Mouse (Mus musculus): ENCODE data around the gene Etv4.
A peak's percentile ranks its signal among the peaks of the same experiment; 100 is the strongest.

Gene Etv4

GRCm38 (mm10) chr11:101785852-101786205 lies 658 bp upstream of the Etv4 start:
- DNase-seq (ENCODE audit: low spot score) = no peak

GRCm38 (mm10) chr11:101784488-101785142 lies 556 bp downstream of the Etv4 start:
- DNase-seq (ENCODE audit: low spot score) = no peak

GRCm38 (mm10) chr11:101784072-101784471 lies 1.1 kb downstream of the Etv4 start:
- DNase-seq (ENCODE audit: low spot score) = no peak

GRCm38 (mm10) chr11:101783584-101783983 lies 1.6 kb downstream of the Etv4 start:
- DNase-seq (ENCODE audit: low spot score) = no peak

DNA sequence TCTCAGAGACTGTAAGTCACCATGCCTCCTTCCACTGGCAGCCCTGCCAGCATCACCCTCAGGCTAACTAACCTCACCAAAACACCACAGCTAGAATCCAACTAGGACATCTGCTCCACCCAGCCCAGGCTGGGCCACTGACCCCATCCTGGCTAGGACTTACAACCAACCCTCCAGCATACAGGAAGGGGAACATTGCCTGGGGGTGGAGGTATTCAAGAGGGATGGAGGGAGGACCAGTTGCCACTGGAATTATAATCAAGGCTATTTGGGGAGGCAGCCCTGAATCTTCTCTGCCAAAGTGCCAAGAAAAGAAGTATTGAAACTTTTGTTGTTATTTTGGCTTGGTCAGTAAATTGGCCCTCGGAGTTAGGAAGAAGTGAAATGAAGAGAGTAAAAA lies 2.0 kb downstream of the Etv4 start:
- DNase-seq (ENCODE audit: low spot score) = no peak

DNA sequence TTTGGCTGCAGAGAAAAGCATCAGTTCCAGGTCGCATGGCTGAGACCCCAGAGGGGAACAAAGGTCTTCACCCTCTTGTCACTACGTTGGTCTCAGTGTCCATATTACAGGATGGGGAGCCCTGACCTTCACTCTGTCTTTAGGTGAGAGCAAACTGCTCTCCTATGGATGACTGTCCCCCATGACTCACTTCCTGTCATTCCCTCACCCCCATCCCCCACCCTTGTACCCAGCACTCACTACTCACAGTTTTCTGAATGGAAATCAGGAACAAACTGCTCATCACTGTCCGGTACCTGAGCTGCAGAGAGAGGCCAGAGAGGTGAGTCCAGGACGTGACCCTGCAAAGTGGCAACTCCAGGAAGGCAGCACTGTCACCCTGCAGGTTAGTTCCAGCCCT lies 8.3 kb downstream of the Etv4 start:
- DNase-seq (ENCODE audit: low spot score) = no peak

- DNase-seq (ENCODE audit: low spot score) = peak; percentile 41
These were observed 12.7 kb downstream of the Etv4 start for GRCm38 (mm10) chr11:101772449-101772848.

GRCm38 (mm10) chr11:101772027-101772426 lies 13.1 kb downstream of the Etv4 start:
- DNase-seq (ENCODE audit: low spot score) = no peak

- DNase-seq (ENCODE audit: low spot score) = no peak
These were observed 14.9 kb downstream of the Etv4 start for GRCm38 (mm10) chr11:101770266-101770665.

DNA sequence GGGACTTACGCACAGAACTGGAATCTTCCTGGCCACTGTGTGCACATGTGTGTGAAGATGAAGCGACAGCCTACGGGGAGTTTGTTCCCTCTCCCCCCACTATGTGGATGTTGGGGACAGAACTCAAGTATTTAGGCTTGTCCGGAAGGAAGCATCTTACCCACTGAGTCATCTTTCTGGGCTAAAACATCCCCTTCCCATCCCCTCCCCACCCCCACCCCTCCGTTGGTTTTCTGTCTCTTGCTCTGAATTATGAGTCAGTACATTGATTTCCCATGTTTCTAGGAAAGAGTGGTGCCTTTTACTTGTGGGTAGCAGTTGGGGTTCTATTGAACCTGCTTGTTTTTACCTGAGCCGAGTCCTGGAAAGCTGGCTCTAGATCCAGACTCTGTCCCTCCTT lies 16.4 kb downstream of the Etv4 start:
- DNase-seq (ENCODE audit: low spot score) = no peak

GRCm38 (mm10) chr11:101767326-101767725 lies 17.8 kb downstream of the Etv4 start:
- no peak for DNase-seq (ENCODE audit: low spot score)

DNA sequence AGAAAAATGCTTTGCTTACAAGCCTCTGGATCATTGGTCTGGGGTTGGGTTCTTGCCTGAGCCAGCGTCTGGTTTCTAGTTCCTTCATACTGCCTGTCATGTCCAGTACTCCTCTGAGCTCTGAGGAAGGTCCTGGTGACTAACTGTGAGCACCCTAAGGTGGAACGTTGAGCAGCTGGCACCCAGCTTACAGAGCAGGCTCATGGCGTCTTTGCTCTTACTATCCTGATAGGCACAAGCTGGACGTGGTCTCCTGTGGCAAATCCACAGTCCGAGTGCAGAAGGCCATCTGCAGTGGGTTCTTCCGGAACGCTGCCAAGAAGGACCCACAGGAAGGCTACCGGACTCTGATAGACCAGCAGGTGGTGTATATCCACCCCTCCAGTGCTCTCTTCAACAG lies 20.6 kb downstream of the Etv4 start:
- DNase-seq (ENCODE audit: low spot score) = no peak

DNA sequence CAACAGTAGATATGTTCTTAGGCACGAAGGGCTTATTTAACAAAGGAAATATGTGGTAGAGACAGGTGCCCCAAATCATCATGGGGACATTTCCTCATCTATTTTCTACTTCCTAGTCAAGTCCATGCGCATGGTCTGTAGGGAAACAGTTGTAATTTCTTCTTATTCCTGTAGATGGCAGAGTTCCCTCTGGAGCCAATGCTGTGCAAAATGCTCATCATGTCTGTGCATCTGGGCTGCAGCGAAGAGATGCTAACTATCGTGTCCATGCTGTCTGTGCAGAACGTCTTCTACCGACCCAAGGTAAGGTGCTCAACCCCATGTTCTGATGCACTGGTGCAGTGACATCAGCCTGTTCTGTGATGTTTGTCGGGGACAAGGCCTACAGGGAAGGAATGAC lies 21.4 kb downstream of the Etv4 start:
- DNase-seq (ENCODE audit: low spot score) = no peak

GRCm38 (mm10) chr11:101759530-101759929 lies 25.6 kb downstream of the Etv4 start:
- DNase-seq (ENCODE audit: low spot score) = no peak

GRCm38 (mm10) chr11:101758431-101758830 lies 26.7 kb downstream of the Etv4 start:
- no peak for DNase-seq (ENCODE audit: low spot score)

GRCm38 (mm10) chr11:101757366-101757765 lies 27.8 kb downstream of the Etv4 start:
- DNase-seq (ENCODE audit: low spot score) = no peak

GRCm38 (mm10) chr11:101756616-101757015 lies 28.6 kb downstream of the Etv4 start:
- no peak for DNase-seq (ENCODE audit: low spot score)

- no peak for DNase-seq (ENCODE audit: low spot score)
These were observed 51.6 kb downstream of the Etv4 start for GRCm38 (mm10) chr11:101733596-101733995.

- peak; percentile 98 for DNase-seq (ENCODE audit: low spot score)
These were observed 52.4 kb downstream of the Etv4 start, which contains the start of gene Dhx8 for GRCm38 (mm10) chr11:101732518-101733440. TSS of gene Dhx8 (plus strand) at chr11:101732919.

DNA sequence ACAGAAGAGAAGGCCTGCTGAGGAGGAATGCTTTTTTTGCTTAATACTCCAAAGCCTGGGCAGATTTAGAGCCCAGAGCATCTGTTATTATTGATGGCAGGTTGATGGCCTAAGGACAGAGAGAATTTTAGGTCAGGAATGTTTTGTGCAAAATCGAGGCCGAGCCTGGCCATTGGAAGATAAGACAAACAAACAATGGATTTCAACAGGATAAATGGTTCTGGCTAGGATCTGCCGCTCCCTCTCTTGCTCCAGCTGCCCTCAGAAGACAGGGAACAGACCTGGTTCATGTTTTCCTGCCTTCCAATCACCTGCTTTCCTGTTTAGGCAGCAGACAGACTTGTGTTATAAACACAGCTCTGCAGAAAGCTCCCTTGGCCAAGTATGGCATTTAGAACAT lies 55.9 kb downstream of the Etv4 start:
- no peak for DNase-seq (ENCODE audit: low spot score)

- no peak for DNase-seq (ENCODE audit: low spot score)
These were observed 58.4 kb downstream of the Etv4 start for GRCm38 (mm10) chr11:101726765-101727164.

DNA sequence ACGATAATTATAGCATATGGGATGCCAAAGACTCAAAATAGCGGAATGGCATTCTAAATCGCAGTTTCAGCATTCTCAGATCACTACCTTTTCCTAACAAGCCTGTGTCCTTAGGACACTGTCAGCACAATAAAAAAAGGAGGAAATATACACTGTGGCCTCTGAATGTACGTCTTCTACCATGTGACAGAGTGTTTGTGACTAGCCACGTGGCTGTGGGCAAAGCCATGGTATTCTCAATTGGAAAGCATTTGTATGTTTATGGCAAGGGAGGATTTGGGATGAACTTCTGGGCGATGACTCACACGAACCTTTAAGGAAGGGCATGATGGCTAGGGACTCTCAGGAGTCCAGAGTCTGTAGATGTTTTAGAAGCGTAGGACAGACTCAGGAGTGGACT lies 60.1 kb downstream of the Etv4 start:
- no peak for DNase-seq (ENCODE audit: low spot score)

GRCm38 (mm10) chr11:101719986-101720520 lies 65.1 kb downstream of the Etv4 start:
- no peak for DNase-seq (ENCODE audit: low spot score)

Measured in urinary bladder, postnatal 25 days (tissue).